Mouse (Mus musculus) layer of hippocampus, adult 2 months (tissue): ENCODE results near the gene Pgf. TPM values are rescaled to one million over a fixed set of nuclear protein-coding genes. Genes with fewer than 3 reads are reported as not detected.
"Not testable (repeated sequence)": the region's sequence is repeated elsewhere in the genome, so short reads cannot be mapped to it uniquely, and the experiment has no call there.

Experiments
- DNase-seq, 2 experiments: peaks; one replicate each; pipeline ENCODE4 v3.0.0; 2022; ENCODE audit warnings: low spot score in 2 of 2
- H3K27ac ChIP-seq: fragments of 200-600 bp; 2 replicates; pipeline ENCODE4 v1.8.1; 2022
- H3K4me3 ChIP-seq: fragments of 200-600 bp; 2 replicates; pipeline ENCODE4 v1.8.1; 2022; ENCODE audit warnings: mild to moderate bottlenecking
- CTCF ChIP-seq: fragments of 200-600 bp; conservative IDR thresholded peaks from 2 replicates; pipeline ENCODE4 v1.8.1; 2022; ENCODE audit warnings: antibody characterized with exemption, mild to moderate bottlenecking, moderate library complexity
- total RNA-seq, 2 experiments: library from RNA; stranded (reverse); gene quantifications; 2 replicates each; pipeline ENCODE4 v1.2.3; 2021

Pgf gene
- total RNA-seq, 2 experiments from 2014 or later: 4.7 to 5.2 TPM

- H3K4me3 ChIP-seq: no peak overlapping the region
- TF ChIP-seq CTCF: no peak
- peak overlapping the region; percentile 39; the same call in 1 of the 2 replicates for H3K27ac ChIP-seq
- no peak for DNase-seq
Observed at GRCm38 (mm10) chr12:85145630-85146029, 32.0 kb downstream of the Pgf start.

- Histone ChIP-seq H3K27ac (no peak overlapping the region), H3K4me3 (no peak overlapping the region)
- DNase-seq: no peak
- no peak for TF ChIP-seq CTCF
Observed at GRCm38 (mm10) chr12:85144821-85145220, 32.8 kb downstream of the Pgf start.

DNA sequence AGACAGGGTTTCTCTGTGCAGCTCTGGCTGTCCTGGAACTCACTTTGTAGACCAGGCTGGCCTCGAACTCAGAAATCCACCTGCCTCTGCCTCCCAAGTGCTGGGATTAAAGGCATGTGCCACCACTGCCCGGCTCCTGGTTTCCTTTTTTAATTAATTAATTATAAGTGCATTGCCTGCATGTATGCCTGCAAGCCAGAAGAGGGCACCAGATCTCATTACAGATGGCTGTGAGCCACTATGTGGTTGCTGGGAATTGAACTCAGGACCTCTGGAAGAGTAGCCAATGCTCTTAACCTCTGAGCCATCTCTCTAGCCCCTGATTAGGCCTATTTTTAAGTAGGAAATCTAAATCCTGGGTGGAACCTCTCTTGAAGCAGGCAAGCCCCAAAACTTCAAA lies 33.3 kb downstream of the Pgf start:
- H3K27ac ChIP-seq, DNase-seq, H3K4me3 ChIP-seq: not testable (repeated sequence)
- TF ChIP-seq CTCF: peak; percentile 74

GRCm38 (mm10) chr12:85142803-85143202 lies 34.8 kb downstream of the Pgf start:
- peak; percentile 96 for TF ChIP-seq CTCF
- DNase-seq: peak in 1 of 2 experiments; percentile 85

GRCm38 (mm10) chr12:85141096-85141495 lies 36.5 kb downstream of the Pgf start:
- no peak for TF ChIP-seq CTCF
- H3K27ac ChIP-seq: no peak overlapping the region
- no peak overlapping the region for H3K4me3 ChIP-seq
- no peak for DNase-seq

More at GRCm38 (mm10) chr12:85142803-85143202, 34.8 kb downstream of the Pgf start:
- H3K4me3 ChIP-seq: no peak overlapping the region
- H3K27ac ChIP-seq: no peak overlapping the region

- Histone ChIP-seq H3K4me3 (no peak overlapping the region), H3K27ac (no peak overlapping the region)
- no peak for TF ChIP-seq CTCF
- DNase-seq: no peak
Observed at GRCm38 (mm10) chr12:85140036-85140701, 37.4 kb downstream of the Pgf start.

GRCm38 (mm10) chr12:85136627-85137026 lies 41.0 kb downstream of the Pgf start:
- peak; percentile 37 for TF ChIP-seq CTCF
- Histone ChIP-seq H3K27ac (no peak overlapping the region; the same call in 1 of the 2 replicates), H3K4me3 (no peak overlapping the region)
- DNase-seq: no peak

GRCm38 (mm10) chr12:85135513-85136470 lies 41.8 kb downstream of the Pgf start:
- TF ChIP-seq CTCF: no peak
- no peak for DNase-seq
- Histone ChIP-seq H3K4me3 (no peak overlapping the region), H3K27ac (no peak overlapping the region; the same call in 1 of the 2 replicates)

DNA sequence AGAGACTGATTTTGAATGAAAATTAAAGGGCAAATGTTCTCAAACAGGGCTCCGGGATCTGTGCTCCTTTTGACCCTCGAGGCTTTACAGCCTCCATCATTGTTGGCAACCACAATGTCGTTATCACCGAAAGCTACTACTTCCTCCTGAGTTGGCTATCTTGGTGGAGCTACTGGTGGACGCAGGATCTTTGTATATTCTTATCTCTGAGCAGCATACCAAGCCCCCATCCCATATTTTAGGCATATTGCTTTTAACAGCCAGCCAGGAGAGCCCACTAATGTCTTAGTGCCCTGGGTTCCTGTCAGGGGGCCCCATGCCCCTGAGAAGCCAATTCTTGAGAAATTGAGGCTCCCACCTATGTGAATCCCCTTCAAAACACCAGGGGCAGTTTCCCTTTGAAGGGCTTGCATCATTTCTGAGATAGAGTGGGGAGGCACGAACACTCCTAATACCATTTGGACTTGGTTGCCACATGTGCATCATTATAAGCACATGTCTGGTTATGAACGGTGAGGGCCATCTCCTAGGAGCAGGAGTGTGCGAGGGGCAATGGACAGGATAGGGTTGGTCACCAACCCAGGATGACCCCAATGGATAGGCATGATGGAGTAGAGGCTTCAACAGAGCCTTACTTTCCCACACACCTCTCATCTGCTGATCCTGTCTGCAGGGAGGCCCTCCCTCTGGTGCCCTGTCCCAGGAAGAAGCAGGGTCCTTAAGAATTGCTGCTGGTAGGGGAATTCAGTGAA lies 43.4 kb downstream of the Pgf start:
- TF ChIP-seq CTCF: no peak
- H3K27ac ChIP-seq: 0 out of 2 replicates have a peak overlapping the region, but pooled peaks have one; percentile 14
- no peak overlapping the region for H3K4me3 ChIP-seq
- no peak for DNase-seq

DNA sequence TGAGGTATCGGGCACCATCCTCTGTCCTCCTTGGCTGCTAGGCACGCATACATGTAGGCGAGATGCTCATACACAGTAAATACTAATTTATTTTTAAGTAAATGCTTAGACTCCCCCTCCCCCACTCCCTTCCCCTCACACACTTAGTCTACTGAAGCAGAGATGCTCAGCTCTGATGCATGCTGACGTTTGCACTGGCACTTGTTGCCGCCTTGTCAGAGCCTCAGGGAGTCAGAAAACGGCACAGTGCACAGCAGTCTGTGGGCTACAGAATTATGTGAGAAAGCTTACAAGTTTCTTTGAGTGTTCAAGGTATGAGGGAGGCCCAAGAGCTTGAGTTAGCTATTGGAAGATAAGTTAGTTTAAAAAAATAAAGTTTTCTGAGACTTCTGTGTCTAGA lies 46.2 kb downstream of the Pgf start:
- no peak for TF ChIP-seq CTCF
- H3K4me3 ChIP-seq: no peak overlapping the region
- peak overlapping the region; percentile 28; the same call in 1 of the 2 replicates for H3K27ac ChIP-seq
- DNase-seq: no peak

GRCm38 (mm10) chr12:85129426-85129978 lies 48.1 kb downstream of the Pgf start:
- TF ChIP-seq CTCF: no peak
- no peak overlapping the region for H3K4me3 ChIP-seq
- H3K27ac ChIP-seq: no peak overlapping the region
- no peak for DNase-seq

- H3K4me3 ChIP-seq: no peak overlapping the region
- no peak for DNase-seq
- H3K27ac ChIP-seq: peak overlapping the region; percentile 28
- no peak for TF ChIP-seq CTCF
Observed at GRCm38 (mm10) chr12:85126986-85127603, 50.5 kb downstream of the Pgf start.
